Mouse (Mus musculus) thymus, postnatal 14 days (tissue): ENCODE measurements around the gene Frem1.

ENCODE experiments used
- DNase-seq: peaks from one replicate; pipeline ENCODE4 v3.0.0; 2021

Frem1 gene

GRCm38 (mm10) chr4:82918625-82919024 lies 133.5 kb downstream of the Frem1 start:
- no peak for DNase-seq

DNA sequence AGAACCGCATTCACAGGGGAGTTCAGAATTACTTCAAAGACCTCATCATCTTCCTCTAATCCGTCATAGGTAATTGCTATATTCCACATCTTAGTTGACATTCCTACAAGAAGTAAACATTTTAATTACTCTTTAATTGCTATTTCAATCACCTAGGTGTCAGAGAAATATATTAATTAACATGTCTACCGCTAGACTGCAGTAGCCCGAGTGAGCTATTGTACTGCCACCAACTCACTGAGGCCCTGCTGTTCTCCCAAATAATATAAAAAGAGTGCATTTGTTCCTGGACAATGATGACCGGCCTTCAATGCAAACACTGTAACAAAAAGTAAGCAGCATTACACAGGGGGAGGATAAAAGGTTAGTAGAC lies 135.5 kb downstream of the Frem1 start:
- no peak for DNase-seq

- no peak for DNase-seq
These were observed 136.0 kb downstream of the Frem1 start for GRCm38 (mm10) chr4:82916003-82916677.

DNA sequence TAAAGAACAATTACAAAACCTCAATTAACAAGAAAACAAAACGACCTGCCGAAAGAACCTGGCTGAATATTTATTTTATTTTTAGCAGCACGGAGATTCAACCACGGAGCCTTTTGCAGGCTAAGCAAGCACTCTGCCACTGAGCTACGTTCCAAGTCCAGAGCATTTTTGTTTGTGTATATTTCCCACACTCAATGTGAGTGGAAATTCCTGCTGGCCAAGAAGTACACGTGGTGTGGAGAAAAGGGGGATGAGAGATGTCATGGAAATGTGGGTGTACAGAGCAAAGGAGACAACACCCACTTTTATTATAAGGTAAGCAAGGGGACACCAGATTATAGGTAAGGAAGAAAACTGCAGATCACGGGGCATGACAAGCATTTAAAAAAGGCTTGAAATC lies 136.6 kb downstream of the Frem1 start:
- no peak for DNase-seq

DNA sequence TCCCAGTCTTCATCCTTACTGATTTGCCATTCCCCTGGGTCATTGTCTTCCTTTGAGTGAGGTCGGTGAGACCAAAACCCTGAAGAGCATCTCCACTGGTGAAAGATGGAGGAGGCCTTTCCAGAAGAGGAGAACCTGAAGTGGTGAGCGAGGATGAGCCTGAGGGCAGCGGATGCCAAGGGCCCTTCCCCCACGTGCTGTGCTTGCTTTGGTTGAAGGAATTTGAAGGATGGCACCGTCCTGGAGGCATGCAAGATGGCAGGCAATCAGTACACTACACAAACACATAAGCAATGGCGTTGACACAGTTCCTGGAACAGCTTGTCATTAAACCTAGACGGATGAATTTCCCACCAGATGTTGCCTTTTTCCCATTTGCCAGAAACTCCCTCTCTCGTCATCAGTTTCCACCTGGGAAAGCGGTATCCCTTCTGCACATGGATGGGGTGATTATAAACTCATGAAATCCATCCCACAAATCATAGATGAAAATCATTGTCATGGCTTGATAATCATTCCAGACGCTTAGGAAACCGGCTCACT lies 137.5 kb downstream of the Frem1 start:
- DNase-seq: no peak

- no peak for DNase-seq
These were observed 156.9 kb downstream of the Frem1 start for GRCm38 (mm10) chr4:82895227-82895626.

- DNase-seq: no peak
These were observed 159.9 kb downstream of the Frem1 start for GRCm38 (mm10) chr4:82892247-82892646.

GRCm38 (mm10) chr4:82891566-82891965 lies 160.6 kb downstream of the Frem1 start:
- no peak for DNase-seq

DNA sequence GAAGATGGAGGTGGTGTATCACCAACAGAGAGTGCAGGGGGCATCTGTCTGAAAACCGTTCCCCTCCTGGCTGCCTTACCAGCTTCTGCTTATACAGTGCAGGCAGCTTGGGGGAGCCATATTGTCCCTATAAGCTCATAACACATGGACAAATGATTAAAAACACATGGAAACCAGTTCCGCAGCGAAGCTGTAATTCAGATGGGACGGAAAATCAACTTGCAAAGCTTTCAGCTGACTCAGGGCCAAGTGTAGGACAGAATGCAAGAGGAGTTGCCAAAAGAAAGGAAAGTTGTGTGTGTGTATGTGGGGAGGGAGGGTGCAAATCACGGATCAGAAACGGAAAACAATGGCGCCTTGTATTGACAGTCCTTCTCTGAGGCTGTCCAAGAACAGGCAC lies 161.1 kb downstream of the Frem1 start:
- DNase-seq: no peak

DNA sequence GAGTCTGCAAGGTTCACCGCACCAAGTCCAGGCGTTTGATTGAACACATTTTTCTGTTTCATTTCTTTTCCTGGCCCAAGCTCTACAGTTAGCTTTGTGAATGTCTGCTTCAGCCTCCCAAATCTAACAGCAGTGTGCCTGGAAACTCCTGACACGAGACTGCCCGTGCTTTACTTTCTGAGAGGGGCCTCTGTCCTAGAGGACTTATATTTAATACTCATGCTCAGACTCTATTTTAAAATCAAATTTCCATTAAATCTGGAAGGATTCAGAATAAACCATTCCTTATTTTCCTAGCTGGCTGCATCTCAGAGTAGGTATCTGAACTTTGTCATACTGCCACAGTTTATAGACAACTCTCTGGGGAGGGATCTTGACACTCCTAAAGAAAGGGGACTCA lies 161.6 kb downstream of the Frem1 start:
- no peak for DNase-seq

GRCm38 (mm10) chr4:82886148-82886547 lies 166.0 kb downstream of the Frem1 start:
- DNase-seq: no peak

DNA sequence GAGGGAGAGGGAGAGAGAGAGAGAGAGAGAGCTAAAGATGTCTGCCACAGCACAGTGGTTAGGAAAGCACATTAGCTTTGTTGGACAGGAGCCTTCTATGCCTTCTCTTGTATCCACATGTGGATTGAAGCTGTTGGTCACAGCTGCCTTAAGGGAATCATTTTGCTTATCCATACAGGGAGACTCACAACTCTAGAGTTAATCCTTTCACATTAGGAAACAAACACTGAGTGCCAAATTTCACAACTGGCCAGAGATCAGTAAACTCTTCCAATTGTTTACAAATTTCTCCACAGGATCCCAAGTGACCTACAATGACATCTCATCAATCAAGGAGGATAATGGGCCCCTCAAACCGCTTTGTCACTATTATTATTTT lies 166.6 kb downstream of the Frem1 start:
- no peak for DNase-seq

GRCm38 (mm10) chr4:82884636-82885534 lies 167.3 kb downstream of the Frem1 start, which contains the start of gene Cer1:
Cer1 (minus strand) TSS chr4:82885148.
- DNase-seq: no peak

GRCm38 (mm10) chr4:82882500-82882899 lies 169.6 kb downstream of the Frem1 start:
- peak; percentile 4 for DNase-seq

- no peak for DNase-seq
These were observed 170.8 kb downstream of the Frem1 start for GRCm38 (mm10) chr4:82881366-82881765.

DNA sequence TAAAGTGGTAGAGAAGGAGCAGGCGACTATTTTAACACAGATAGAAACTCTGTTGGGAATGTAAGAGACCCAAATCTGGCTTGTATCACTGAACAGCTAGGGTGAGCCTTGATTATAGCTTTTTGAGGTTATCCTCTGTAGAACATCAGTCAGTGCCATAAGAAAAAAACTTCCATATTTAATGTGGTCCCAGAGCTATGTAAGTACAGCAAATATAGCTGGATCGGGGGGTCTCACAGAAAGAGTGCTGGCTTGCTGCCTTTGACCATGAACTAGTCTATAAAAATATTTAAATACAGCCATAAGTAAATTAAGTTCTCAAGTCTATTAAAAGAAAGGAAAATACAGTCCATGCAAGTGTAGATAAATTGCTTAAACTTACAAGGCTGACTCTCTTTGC lies 171.9 kb downstream of the Frem1 start:
- DNase-seq: no peak

- DNase-seq: no peak
These were observed 173.0 kb downstream of the Frem1 start for GRCm38 (mm10) chr4:82879152-82879551.

- no peak for DNase-seq
These were observed 175.5 kb downstream of the Frem1 start for GRCm38 (mm10) chr4:82876656-82877055.

DNA sequence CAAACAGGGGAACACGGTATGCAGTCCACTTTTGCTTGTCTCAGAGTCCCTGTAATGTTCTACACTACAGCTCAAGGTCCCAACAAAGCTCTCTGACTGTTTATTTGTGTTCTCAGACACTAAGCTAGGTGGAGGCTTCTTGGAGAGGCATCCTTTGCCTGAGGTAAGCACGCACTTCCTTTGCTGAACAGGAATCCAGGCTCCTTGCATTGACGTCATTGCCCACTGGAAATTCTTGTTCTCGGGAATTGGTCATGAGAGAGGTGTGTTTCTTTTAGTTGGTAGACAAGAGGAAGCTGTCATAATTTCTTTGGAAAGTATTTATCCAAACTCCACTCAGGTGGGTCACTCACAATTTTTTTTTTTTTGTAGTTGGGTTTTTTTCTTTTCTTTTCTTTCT lies 176.6 kb downstream of the Frem1 start:
- no peak for DNase-seq

DNA sequence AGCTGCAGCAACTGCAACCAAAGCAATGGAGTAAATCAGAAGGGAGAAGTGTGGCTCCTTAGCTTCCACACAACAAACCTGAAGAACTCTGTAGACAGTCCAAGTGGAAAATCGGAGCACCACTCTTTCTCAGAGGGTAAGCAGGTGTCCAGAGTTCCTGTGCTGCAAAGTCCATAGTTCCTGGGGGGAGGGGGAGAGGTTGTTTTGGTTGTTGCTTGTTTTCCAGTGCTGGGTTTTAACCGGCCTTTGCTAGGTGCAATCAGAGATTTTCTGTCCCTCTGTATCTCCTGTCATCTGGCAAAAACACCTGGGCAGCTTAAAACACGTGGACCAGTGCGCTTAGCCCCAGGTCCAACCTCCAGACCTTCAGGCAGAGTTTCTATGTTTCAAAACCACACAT lies 177.3 kb downstream of the Frem1 start:
- no peak for DNase-seq

DNA sequence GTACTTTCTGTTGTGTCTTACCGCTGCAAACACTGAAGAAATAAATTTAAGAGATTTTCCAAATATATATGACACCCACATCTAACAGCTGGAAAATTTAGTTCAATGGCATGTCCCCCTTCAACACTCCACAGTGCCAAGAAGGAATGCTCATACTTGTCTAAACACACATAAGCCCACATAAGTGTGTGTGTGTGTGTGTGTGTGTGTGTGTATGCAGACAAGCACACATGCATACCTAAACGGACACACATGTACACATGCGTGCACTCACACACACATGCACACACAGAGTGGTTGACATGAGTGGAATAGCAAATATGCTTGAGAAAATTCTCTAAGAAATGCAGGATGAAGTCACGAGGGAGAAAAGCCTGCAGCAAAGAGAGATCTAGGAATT lies 179.6 kb downstream of the Frem1 start:
- DNase-seq: no peak

- no peak for DNase-seq
These were observed 180.0 kb downstream of the Frem1 start for GRCm38 (mm10) chr4:82872121-82872520.

DNA sequence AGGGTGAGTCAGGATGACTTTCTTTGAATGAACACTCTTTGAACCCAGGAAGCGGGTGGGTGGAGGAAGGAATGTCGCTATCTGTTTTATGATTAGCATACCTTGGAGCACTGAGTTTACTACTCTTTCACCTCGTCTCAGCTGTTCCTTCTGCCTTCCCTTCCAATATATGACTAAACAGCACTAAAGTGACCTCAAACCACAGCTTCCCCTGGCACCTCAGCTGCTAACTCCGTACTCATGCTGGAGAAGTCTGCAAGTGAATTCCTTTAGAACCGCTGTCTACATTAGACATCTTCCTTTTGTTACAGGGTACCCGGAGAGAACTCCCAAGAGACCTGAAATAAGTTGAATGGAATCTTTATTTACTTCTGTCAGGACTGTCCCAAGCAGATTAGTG lies 181.2 kb downstream of the Frem1 start:
- no peak for DNase-seq
